Mouse (Mus musculus) gastrocnemius, adult 18-20 months (tissue): ENCODE data around the gene Stk31. TPM values are rescaled to one million over a fixed set of nuclear protein-coding genes. Genes with fewer than 3 reads are reported as not detected.

Experiments used
- total RNA-seq, 2 experiments: library from RNA; stranded (reverse); gene quantifications; 2 replicates each; pipeline ENCODE4 v1.2.3; 2021

Stk31 gene
- total RNA-seq, 2 experiments from 2014 or later: not detected

Other genes with a start within 250 kb of the Stk31 start
- gene Igf2bp3, start 180.6 kb upstream of the Stk31 start, total RNA-seq: under 1 TPM; 0.09 to 0.11 TPM
- gene Tra2a, start 131.6 kb upstream of the Stk31 start, total RNA-seq: 10 to 100 TPM; 14.7 to 20.2 TPM
- gene Ccdc126, start 76.3 kb upstream of the Stk31 start, total RNA-seq: 1 to 10 TPM; 1.8 to 2.3 TPM
- not detected for gene Fam221a, start 27.9 kb upstream of the Stk31 start, total RNA-seq